Mouse (Mus musculus) testis, adult 2 months (tissue): ENCODE measurements around the gene Prpsap1. TPM values are rescaled to one million over a fixed set of nuclear protein-coding genes. Genes with fewer than 3 reads are reported as not detected.

ENCODE experiments used
- H3K27ac ChIP-seq: fragments of 200-500 bp; 2 replicates; pipeline ENCODE4 v1.5.1; 2012; ENCODE audit warnings: low read depth, low read length; ENCODE audit not compliant: control insufficient read depth, insufficient read depth
- H3K27me3 ChIP-seq: fragments of 200-500 bp; 2 replicates; pipeline ENCODE4 v1.6.1; 2012; ENCODE audit warnings: mild to moderate bottlenecking, low read length, moderate library complexity; ENCODE audit not compliant: control insufficient read depth, insufficient read depth
- H3K36me3 ChIP-seq: fragments of 200-500 bp; 2 replicates; pipeline ENCODE4 v1.6.1; 2012; ENCODE audit warnings: mild to moderate bottlenecking, low read length; ENCODE audit not compliant: control insufficient read depth, insufficient read depth
- H3K4me1 ChIP-seq: fragments of 200-500 bp; 2 replicates; pipeline ENCODE4 v1.6.1; 2012; ENCODE audit warnings: low read length; ENCODE audit not compliant: control insufficient read depth, insufficient read depth
- H3K4me3 ChIP-seq: fragments of 200-500 bp; 2 replicates; pipeline ENCODE4 v1.5.1; 2012; ENCODE audit warnings: low read depth, mild to moderate bottlenecking, low read length, moderate library complexity, mixed read lengths; ENCODE audit not compliant: control insufficient read depth
- CTCF ChIP-seq: fragments of 200-500 bp; IDR thresholded peaks from 2 replicates; pipeline ENCODE4 v1.5.1; 2012; ENCODE audit warnings: low read depth, mild to moderate bottlenecking, inconsistent platforms, low read length, moderate library complexity; ENCODE audit not compliant: control insufficient read depth, insufficient read depth, insufficient replicate concordance
- POLR2A ChIP-seq: fragments of 200-500 bp; IDR thresholded peaks from 2 replicates; pipeline ENCODE4 v1.6.1; 2012; ENCODE audit warnings: low read depth, mild to moderate bottlenecking, inconsistent platforms, low read length, moderate library complexity; ENCODE audit not compliant: control insufficient read depth
- polyA plus RNA-seq: library from polyadenylated mRNA; depleted of rRNA; stranded (reverse); fragments of >200 nt; gene quantifications from 2 replicates; pipeline ENCODE4 v1.2.3, GENCODE M21; 2012

Prpsap1 gene
- polyA plus RNA-seq, 1 experiment = 59.0 TPM

DNA sequence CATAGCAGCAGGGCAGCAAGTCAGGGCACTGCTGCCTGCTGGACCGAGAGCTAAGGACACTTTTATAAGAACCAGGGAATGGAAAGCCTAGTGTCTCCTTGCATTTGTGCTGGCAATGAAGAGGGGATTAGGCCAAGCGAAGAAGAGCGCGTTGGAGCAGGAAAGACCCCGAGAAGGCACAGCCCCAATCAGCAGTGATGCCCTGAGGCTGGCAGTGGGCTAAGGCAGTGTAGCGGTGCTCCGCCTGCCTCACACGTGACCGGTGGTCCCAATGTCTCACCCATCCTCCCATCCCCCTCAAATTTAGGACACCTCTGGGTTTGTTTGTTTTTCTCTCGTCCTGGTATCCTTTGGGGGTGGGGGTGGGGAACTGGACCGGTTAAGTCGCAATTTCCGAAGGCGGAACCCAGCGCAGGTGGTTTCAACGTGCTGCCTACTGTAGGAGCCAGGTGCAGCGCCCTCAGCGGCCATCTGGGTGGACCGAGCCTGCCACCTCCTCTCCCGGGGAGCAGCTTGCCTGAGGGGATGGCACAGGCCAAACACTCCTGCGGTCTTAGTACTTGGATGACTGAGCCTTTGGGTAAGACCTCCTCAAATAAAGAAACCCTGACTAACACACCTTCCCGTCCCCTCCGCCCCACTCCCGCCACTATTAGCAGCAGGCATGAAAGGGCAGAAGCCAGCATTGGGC is 21.5 kb upstream of the Prpsap1 start:
- Histone ChIP-seq H3K4me3 (peak overlapping the region; percentile 64), H3K36me3 (no peaks in the 10 kb centered on the region), H3K27me3 (no peaks in the 10 kb centered on the region), H3K4me1 (peaks cover 5% of the 10 kb centered on the region), H3K27ac (no peak overlapping the region)
- TF ChIP-seq POLR2A = no peak
- TF ChIP-seq CTCF = no peak

DNA sequence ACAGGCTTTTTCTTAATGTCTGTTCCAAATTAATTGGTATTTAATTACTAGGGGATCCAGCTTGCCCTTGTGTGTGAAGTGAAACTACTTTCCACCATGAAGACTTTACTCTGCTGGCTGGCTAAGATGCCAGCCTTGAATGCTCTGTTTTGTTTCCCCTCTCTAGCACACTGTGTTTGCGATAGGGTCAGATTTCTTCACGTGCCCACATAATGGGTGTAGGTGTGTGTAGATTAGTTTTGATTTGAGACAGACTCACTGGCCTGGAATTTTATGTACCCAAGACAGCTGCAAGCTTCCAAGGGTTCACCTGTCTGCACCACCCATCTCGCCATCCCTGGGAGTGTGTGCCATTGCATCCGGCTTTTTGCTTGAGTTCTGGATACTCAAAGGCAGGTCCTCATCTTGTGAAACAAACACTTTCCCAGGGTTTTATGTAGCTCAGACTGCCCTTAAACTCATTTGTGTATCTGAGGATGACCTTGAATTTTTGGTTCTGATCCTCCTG is 19.6 kb upstream of the Prpsap1 start:
- Histone ChIP-seq H3K36me3 (no peaks in the 10 kb centered on the region), H3K27me3 (no peaks in the 10 kb centered on the region), H3K4me3 (no peak overlapping the region), H3K27ac (no peak overlapping the region), H3K4me1 (peaks cover 5% of the 10 kb centered on the region)
- TF ChIP-seq CTCF = no peak
- no peak for TF ChIP-seq POLR2A

DNA sequence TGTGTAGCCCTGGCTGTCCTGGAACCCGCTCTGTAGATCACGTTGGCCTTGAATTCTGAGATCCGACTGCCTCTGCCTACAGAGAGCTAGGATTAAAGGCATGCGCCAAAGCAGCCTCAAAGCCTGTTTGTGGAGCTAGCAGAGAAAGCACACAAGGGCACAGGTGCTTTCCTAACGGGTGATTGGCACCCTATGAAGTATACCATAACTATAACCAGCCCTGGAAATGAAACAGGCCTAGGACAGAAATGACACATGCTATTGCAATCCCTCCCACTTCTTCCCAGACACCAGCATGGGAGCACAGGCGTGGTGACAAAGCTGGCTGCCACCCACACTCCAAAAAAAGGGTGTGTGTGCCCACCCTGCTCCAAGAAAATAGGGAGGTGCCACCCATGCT is 19.0 kb upstream of the Prpsap1 start:
- H3K27ac ChIP-seq = no peak overlapping the region
- no peaks in the 10 kb centered on the region for H3K27me3 ChIP-seq
- peaks cover 5% of the 10 kb centered on the region for H3K4me1 ChIP-seq
- no peak for TF ChIP-seq CTCF
- no peak for TF ChIP-seq POLR2A
- H3K36me3 ChIP-seq = no peaks in the 10 kb centered on the region
- H3K4me3 ChIP-seq = no peak overlapping the region

DNA sequence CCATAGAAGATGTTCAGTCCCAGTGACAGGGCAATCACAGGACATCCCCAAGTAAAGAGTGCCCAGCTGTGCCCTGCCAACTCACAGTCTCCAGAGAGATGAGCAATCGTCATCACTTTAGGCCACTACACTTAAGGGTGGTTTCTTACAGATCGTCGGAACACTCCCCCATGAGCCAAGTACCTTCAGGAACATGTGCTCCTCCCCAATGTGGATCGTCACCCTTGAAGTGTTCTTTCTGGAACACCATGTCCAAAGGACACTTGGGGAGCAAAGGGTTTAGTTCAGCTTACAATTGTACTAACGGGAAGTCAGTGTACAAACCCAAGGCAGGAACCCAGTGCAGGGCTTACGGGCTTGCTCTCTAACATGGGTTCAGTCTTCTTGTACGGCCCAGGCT is 18.2 kb upstream of the Prpsap1 start:
- H3K27ac ChIP-seq = no peak overlapping the region
- H3K4me1 ChIP-seq = peaks cover 5% of the 10 kb centered on the region
- H3K27me3 ChIP-seq = no peaks in the 10 kb centered on the region
- TF ChIP-seq CTCF = no peak
- no peak for TF ChIP-seq POLR2A
- no peaks in the 10 kb centered on the region for H3K36me3 ChIP-seq
- no peak overlapping the region for H3K4me3 ChIP-seq

DNA sequence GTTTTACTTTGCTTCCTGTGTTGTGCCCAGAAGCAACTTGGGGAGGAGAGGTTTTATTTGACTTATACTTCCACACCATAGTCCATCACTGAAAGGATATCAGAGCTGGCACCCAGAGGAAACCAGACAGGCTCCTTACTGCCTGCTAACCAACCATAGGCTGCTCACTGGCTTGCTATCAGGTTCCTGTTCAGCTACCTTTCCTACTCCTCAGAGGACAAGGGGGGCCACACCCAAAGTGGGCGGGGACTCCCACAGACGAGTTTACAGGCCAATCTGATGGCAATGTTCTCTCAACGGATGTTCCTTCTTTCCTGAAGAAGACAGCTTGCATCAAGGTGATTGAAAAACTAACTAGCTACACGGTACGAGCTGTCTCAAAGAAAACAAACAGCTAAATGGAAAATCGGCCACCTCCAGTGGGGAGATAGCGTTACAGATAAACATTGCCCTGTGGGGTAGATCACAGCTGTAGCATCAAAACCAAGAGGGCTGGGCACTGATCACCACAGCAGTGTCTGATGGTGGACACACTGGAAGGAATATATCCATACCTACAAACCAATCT is 17.4 kb upstream of the Prpsap1 start:
- no peaks in the 10 kb centered on the region for H3K36me3 ChIP-seq
- H3K4me3 ChIP-seq = no peak overlapping the region
- H3K4me1 ChIP-seq = peaks cover 5% of the 10 kb centered on the region
- no peak overlapping the region for H3K27ac ChIP-seq
- TF ChIP-seq POLR2A (no peak), CTCF (no peak)
- H3K27me3 ChIP-seq = no peaks in the 10 kb centered on the region

DNA sequence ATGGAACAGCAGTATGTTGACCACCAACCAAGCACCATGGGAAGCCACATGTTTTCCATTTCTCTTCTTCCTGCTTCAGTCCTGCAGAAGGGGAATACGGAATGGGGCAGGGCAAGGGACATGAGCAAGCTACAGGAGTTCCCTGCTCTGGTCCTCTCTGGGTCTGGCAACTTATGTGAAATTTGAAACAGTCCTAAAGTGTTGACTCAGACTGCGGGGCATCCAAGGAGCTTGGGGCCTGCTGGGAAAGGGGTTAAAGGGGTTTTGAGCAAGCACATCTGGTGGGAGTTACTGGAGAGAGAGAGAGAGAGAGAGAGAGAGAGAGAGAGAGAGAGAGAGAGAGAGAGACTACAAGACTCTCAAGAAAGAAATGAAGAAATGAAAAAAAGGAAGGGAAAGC is 14.7 kb upstream of the Prpsap1 start:
- Histone ChIP-seq H3K4me1 (peaks cover 4% of the 10 kb centered on the region; the same call in 1 of the 2 replicates), H3K4me3 (no peak overlapping the region), H3K36me3 (no peaks in the 10 kb centered on the region), H3K27me3 (no peaks in the 10 kb centered on the region), H3K27ac (no peak overlapping the region)
- TF ChIP-seq CTCF (no peak), POLR2A (no peak)

DNA sequence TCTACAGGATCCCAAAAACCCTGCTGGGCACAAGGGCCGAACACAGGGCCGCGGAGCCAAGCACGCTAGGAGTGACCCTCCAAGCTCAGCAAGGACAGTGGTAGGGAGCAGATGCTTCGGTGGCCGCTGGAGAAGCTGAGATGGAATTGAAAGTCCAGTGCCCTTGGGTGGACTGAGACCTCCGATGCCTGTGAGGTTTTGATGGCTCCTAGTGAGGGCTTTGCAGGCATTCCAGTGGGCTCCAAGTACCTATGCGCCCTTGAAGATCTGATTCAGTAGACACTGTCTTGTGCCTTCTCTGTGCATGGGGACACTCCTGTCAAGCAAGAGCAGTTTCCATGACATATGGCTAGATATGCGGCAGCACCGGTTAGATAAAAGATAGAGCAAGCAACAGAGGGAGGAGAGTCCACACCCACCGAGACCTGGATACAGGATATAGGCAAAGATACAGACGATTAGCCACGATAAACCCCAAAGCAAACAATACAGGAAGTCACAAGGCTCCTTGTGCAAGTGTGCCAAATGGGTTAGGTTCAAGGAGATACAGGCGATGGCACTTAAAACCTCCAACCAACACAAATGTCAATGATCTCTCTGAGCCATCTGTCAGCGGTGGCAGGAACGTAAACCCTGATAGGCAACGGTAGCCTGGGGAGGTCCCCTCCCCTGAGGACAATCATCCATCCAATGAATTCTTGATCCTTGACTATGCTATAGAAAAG is 12.3 kb upstream of the Prpsap1 start:
- no peaks in the 10 kb centered on the region for H3K27me3 ChIP-seq
- TF ChIP-seq POLR2A = no peak
- no peak for TF ChIP-seq CTCF
- no peaks in the 10 kb centered on the region for H3K36me3 ChIP-seq
- H3K27ac ChIP-seq = no peak overlapping the region
- H3K4me1 ChIP-seq = peaks cover 4% of the 10 kb centered on the region; the same call in 1 of the 2 replicates
- no peak overlapping the region for H3K4me3 ChIP-seq
